ENCODE assay signal across 8 mouse cellular contexts in the genomic region with DNA sequence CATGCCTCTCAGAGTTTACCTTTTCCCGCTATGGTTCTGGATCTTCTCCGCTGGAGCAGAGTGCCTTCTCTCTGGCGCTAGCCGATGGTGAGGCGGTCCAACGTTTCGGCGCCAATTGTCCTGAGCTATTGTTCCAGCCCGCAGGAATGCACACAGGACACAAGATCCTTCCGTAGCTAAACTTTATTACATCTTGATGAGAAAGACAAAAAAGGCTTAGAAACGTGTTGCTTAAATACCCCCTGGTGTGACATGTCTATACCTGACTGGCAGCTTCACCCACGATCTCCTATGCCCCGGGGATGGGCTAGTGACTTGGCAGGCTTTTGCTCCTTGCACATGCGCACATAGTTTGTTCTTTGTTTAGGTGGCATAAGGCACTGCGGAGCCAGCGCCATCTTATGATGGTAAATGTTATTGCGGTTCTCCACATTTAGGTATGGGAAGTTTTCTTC. TPM values are rescaled to one million over a fixed set of nuclear protein-coding genes. Genes with fewer than 3 reads are reported as not detected.
A peak's percentile ranks its signal among the peaks of the same experiment; 100 is the strongest.
DNase-seq lines count a peak whose midpoint lies in the region; ATAC-seq and TF ChIP-seq lines count a peak whose summit lies in the region.

No protein-coding gene starts in this region.

- TF ChIP-seq CTCF in liver, adult 2 months (IDR thresholded peaks at IDR 0.05; ENCODE audit: low read depth, low read length) = no peak

- ATAC-seq in hindbrain, embryonic 13.5 days (ENCODE audit: low FRiP score) = peak; percentile 74
- peak; percentile 84 for ATAC-seq in midbrain, embryonic 16.5 days

- H3K4me3 ChIP-seq in forebrain, embryonic 10.5 days = peak overlapping the region; percentile 61
- H3K4me3 ChIP-seq in hindbrain, embryonic 13.5 days = peak overlapping the region; percentile 59
- H3K4me3 ChIP-seq in liver, adult 2 months (ENCODE audit: insufficient read depth, low read depth, low read length) = peak overlapping the region; percentile 33
- peak overlapping the region; percentile 76 for H3K4me3 ChIP-seq in midbrain, embryonic 16.5 days (ENCODE audit: low read depth, low read length)

- peak overlapping the region; percentile 75 for H3K4me2 ChIP-seq in hindbrain, embryonic 13.5 days
- peak overlapping the region; percentile 83 for H3K4me2 ChIP-seq in midbrain, embryonic 16.5 days (ENCODE audit: low read length)

- peaks cover 3% of the 10 kb centered on the region; the same call in 1 of the 2 replicates for H3K36me3 ChIP-seq in forebrain, embryonic 10.5 days (replicated peaks)
- H3K36me3 ChIP-seq in hindbrain, embryonic 13.5 days = no peaks in the 10 kb centered on the region
- no peaks in the 10 kb centered on the region for H3K36me3 ChIP-seq in liver, adult 2 months (ENCODE audit: control insufficient read depth, insufficient read depth, low read length)
- H3K36me3 ChIP-seq in midbrain, embryonic 16.5 days (ENCODE audit: control insufficient read depth, insufficient read depth, low read length) = no peaks in the 10 kb centered on the region

- peaks cover 34% of the 10 kb centered on the region for H3K9me3 ChIP-seq in forebrain, embryonic 10.5 days
- H3K9me3 ChIP-seq in hindbrain, embryonic 13.5 days = peaks cover 9% of the 10 kb centered on the region; the same call in 1 of the 2 replicates
- no peaks in the 10 kb centered on the region for H3K9me3 ChIP-seq in midbrain, embryonic 16.5 days (replicated peaks; ENCODE audit: control insufficient read depth, low read length, poor library complexity, severe bottlenecking)

- H3K79me2 ChIP-seq in liver, adult 2 months (ENCODE audit: control insufficient read depth, insufficient read depth, low read length) = no peaks in the 10 kb centered on the region

- peak overlapping the region; percentile 84 for H3K9ac ChIP-seq in hindbrain, embryonic 13.5 days
- H3K9ac ChIP-seq in liver, adult 2 months (ENCODE audit: low read depth, low read length) = peak overlapping the region; percentile 31; the same call in 1 of the 2 replicates
- peak overlapping the region; percentile 86 for H3K9ac ChIP-seq in midbrain, embryonic 16.5 days (ENCODE audit: low read depth, low read length)

- WGBS in forebrain, embryonic 10.5 days = 3% methylated on average over 17 of the region's 17 CpGs
- 1% methylated on average over 17 of the region's 17 CpGs for WGBS in hindbrain, embryonic 13.5 days
- WGBS in liver, adult 2 months = 2% methylated on average over 17 of the region's 17 CpGs
- 2% methylated on average over 17 of the region's 17 CpGs for WGBS in midbrain, embryonic 16.5 days

- DNase-seq in 416B (ENCODE audit: low read depth) (peak; percentile 5), R1 (ENCODE audit: low read depth, low spot score) (peak; percentile 66)
- DNase-seq in forebrain, embryonic 10.5 days (ENCODE audit: extremely low spot score, low spot score) = peak; percentile 72
- no peak for DNase-seq in liver, adult 2 months (ENCODE audit: extremely low read depth, low read depth, low spot score)
- peak; percentile 36 for DNase-seq in yolk sac, embryonic 10.5 days (ENCODE audit: low spot score)
- DNase-seq in cerebellum, adult 11-12 months = no peak

- peaks cover 9% of the 10 kb centered on the region for H3K4me1 ChIP-seq in forebrain, embryonic 10.5 days
- peaks cover 5% of the 10 kb centered on the region for H3K4me1 ChIP-seq in hindbrain, embryonic 13.5 days (replicated peaks)
- no peaks in the 10 kb centered on the region for H3K4me1 ChIP-seq in liver, adult 2 months (ENCODE audit: control insufficient read depth, insufficient read depth, low read length)
- H3K4me1 ChIP-seq in midbrain, embryonic 16.5 days (ENCODE audit: control insufficient read depth, insufficient read depth, low read length) = no peaks in the 10 kb centered on the region

- peak overlapping the region; percentile 92 for H3K27ac ChIP-seq in forebrain, embryonic 10.5 days
- H3K27ac ChIP-seq in hindbrain, embryonic 13.5 days = peak overlapping the region; percentile 92
- no peak overlapping the region for H3K27ac ChIP-seq in liver, adult 2 months (replicated peaks; ENCODE audit: insufficient read depth, low read depth, low read length)
- peak overlapping the region; percentile 89 for H3K27ac ChIP-seq in midbrain, embryonic 16.5 days (ENCODE audit: low read length)

- TF ChIP-seq POLR2A in liver, adult 2 months (IDR thresholded peaks at IDR 0.05; ENCODE audit: extremely low read depth, insufficient read depth, low read length) = no peak

- no peaks in the 10 kb centered on the region for H3K27me3 ChIP-seq in forebrain, embryonic 10.5 days (ENCODE audit: poor library complexity, severe bottlenecking)
- no peaks in the 10 kb centered on the region for H3K27me3 ChIP-seq in hindbrain, embryonic 13.5 days
- H3K27me3 ChIP-seq in liver, adult 2 months (ENCODE audit: control insufficient read depth, insufficient read depth, low read length) = peaks cover 5% of the 10 kb centered on the region; the same call in 1 of the 2 replicates
- no peaks in the 10 kb centered on the region for H3K27me3 ChIP-seq in midbrain, embryonic 16.5 days (ENCODE audit: control insufficient read depth, insufficient read depth, low read depth, low read length)

RNA-seq across cellular contexts. Expression of gene Mrgprb5, which starts 30.5 kb away (rescaled TPM):
- polyA plus RNA-seq in forebrain, embryonic 10.5 days (2016; fragmentation: Nextera tagmentation; extraction: Ambion mirVana) = not detected in 2 replicates
- not detected in 2 replicates for polyA plus RNA-seq in hindbrain, embryonic 13.5 days (2015; fragmentation: Nextera tagmentation; extraction: Ambion mirVana)
- total RNA-seq in liver, adult 2 months (2014; rRNA removed) = not detected in 2 replicates
- polyA plus RNA-seq in liver, adult 2 months (2012; rRNA removed) = not detected in 2 replicates
- not detected in 2 replicates for polyA plus RNA-seq in midbrain, embryonic 16.5 days (2015; fragmentation: Nextera tagmentation; extraction: Ambion mirVana)

Comparison
In these comparisons a context has a peak if more than half of its experiments do, and no peak if none do; other contexts are left out.
1. DNase-seq: peak in 416B (single experiment), R1 (single experiment), forebrain, embryonic 10.5 days (single experiment) and yolk sac, embryonic 10.5 days (single experiment); none in liver, adult 2 months (single experiment) and cerebellum, adult 11-12 months (single experiment).
2. H3K9ac ChIP-seq: peak in every context shown above with its lines; median percentile 86 in midbrain, embryonic 16.5 days; 84 in hindbrain, embryonic 13.5 days; 31 in liver, adult 2 months.
3. Peak in every context shown above with its lines, with median percentiles within 50 percentile points of each other: H3K4me3 ChIP-seq.